Mouse (Mus musculus): ENCODE measurements at regions not wholly inside any gene's neighbourhood (a gene's known extent, or its start where the extent isn't known, plus 50 kb on each side); places are given as distances from the start of the nearest gene placed in this dataset.

- H3K27ac ChIP-seq (ENCODE audit: low read depth, low read length): no peak overlapping the region
- H3K36me3 ChIP-seq (ENCODE audit: control insufficient read depth, insufficient read depth): no peaks in the 10 kb centered on the region
- no peak overlapping the region for H3K9ac ChIP-seq (ENCODE audit: low read depth, low read length)
- H3K27me3 ChIP-seq (replicated peaks; ENCODE audit: control insufficient read depth, insufficient read depth, low read length): no peaks in the 10 kb centered on the region
- no peak overlapping the region for H3K4me2 ChIP-seq (replicated peaks; ENCODE audit: low read depth)
- H3K4me3 ChIP-seq (ENCODE audit: low read depth, low read length): no peak overlapping the region
- H3K4me1 ChIP-seq (replicated peaks; ENCODE audit: control insufficient read depth, insufficient read depth, low read length): no peaks in the 10 kb centered on the region
- no peaks in the 10 kb centered on the region for H3K9me3 ChIP-seq (ENCODE audit: control insufficient read depth)
- 0 out of 2 replicates have a peak, but pooled peaks have one; percentile 18 for TF ChIP-seq CTCF (IDR thresholded peaks at IDR 0.05; ENCODE audit: low read depth)
- ATAC-seq: no peak
Observed at GRCm38 (mm10) chr7:53675519-53675918, 1159.8 kb upstream of the Luzp2 start.
